In genomic region chr17:44788982-44789747, GRCm38 (mm10) we compare ENCODE assay signal across 10 mouse cellular contexts. TPM values are rescaled to one million over a fixed set of nuclear protein-coding genes. Genes with fewer than 3 reads are reported as not detected.
DNase-seq lines count a peak whose midpoint lies in the region; ATAC-seq lines count a peak whose summit lies in the region.
"Had no signal": no experiment of that assay in that cellular context is flagged by ENCODE, and none has a peak within 500 bp of the region (broad histone marks: within the 10 kb centered on the region; RNA-seq: fewer than 3 reads in every experiment).

No protein-coding gene starts in this region.

- H3K4me3 ChIP-seq in kidney, embryonic 16.5 days (ENCODE audit: low read length), result no peak overlapping the region
- H3K4me3 ChIP-seq: limb, embryonic 13.5 days had no signal

- no peak overlapping the region for H3K4me2 ChIP-seq in kidney, embryonic 16.5 days (replicated peaks; ENCODE audit: low read depth, low read length)
- H3K4me2 ChIP-seq: limb, embryonic 13.5 days had no signal

- 84% methylated on average over 5 of the region's 5 CpGs for WGBS in kidney, embryonic 16.5 days

- no peaks in the 10 kb centered on the region for H3K27me3 ChIP-seq in kidney, embryonic 16.5 days (ENCODE audit: insufficient read depth, low read length)
- H3K27me3 ChIP-seq: limb, embryonic 13.5 days had no signal

- peaks cover 5% of the 10 kb centered on the region; the same call in 1 of the 2 replicates for H3K36me3 ChIP-seq in kidney, embryonic 16.5 days (ENCODE audit: insufficient read depth, low read length)

- no peak overlapping the region for H3K9ac ChIP-seq in kidney, embryonic 16.5 days (replicated peaks; ENCODE audit: low read length)
- H3K9ac ChIP-seq: limb, embryonic 13.5 days had no signal

- no peaks in the 10 kb centered on the region for H3K4me1 ChIP-seq in kidney, embryonic 16.5 days (ENCODE audit: insufficient read depth, low read length)
- H3K4me1 ChIP-seq: limb, embryonic 13.5 days had no signal

- no peak overlapping the region for H3K27ac ChIP-seq in kidney, embryonic 16.5 days (ENCODE audit: low read length)
- H3K27ac ChIP-seq: limb, embryonic 13.5 days had no signal

- peak; percentile 24 for DNase-seq in adrenal gland, postnatal 14 days
- DNase-seq in adrenal gland, adult 18-20 months (ENCODE audit: low spot score in 2 of 2), result no peak
- DNase-seq in kidney, adult 8-10 months, result peak; percentile 33 to 47
- peak; percentile 26 for DNase-seq in A20 (ENCODE audit: low read depth, low spot score)
- no peak for DNase-seq in spleen, postnatal 4 days (ENCODE audit: low spot score in 2 of 2)
- DNase-seq in layer of hippocampus, adult 9-10 months (ENCODE audit: low spot score), result no peak
- DNase-seq: cerebellum, adult 11-12 months had no signal

- ATAC-seq in kidney, embryonic 16.5 days (ENCODE audit: low FRiP score, low TSS enrichment), result no peak
- ATAC-seq in granulocyte monocyte progenitor cell, adult 5-6 weeks (replicated peaks; ENCODE audit: poor library complexity, severe bottlenecking), result peak; percentile 75

- no peaks in the 10 kb centered on the region for H3K9me3 ChIP-seq in kidney, embryonic 16.5 days (ENCODE audit: low read length)
- H3K9me3 ChIP-seq: limb, embryonic 13.5 days had no signal

RNA-seq across cellular contexts. Expression of gene Supt3, which starts 12.2 kb away (rescaled TPM):
- 20.7 and 22.3 TPM in 2 replicates for total RNA-seq in adrenal gland, postnatal 14 days (2021)
- total RNA-seq in adrenal gland, adult 18-20 months (2021), result 10 to 100 TPM; 19.2 to 30.1 TPM
- polyA plus RNA-seq in kidney, embryonic 16.5 days (2015; fragmentation: Nextera tagmentation; extraction: Ambion mirVana), result 20.7 and 23.6 TPM in 2 replicates
- 27.0 and 27.8 TPM in 2 replicates for total RNA-seq in granulocyte monocyte progenitor cell, adult 5-6 weeks (2014; fragmentation: Nextera tagmentation)
- total RNA-seq in granulocyte monocyte progenitor cell, adult 5-6 weeks (2017), result 13.5 and 17.0 TPM in 2 replicates

RNA-seq across cellular contexts. Expression of gene Runx2, which starts 25.4 kb away (rescaled TPM):
- 11.5 and 15.9 TPM in 2 replicates for total RNA-seq in adrenal gland, postnatal 14 days (2021)
- 10 to 100 TPM; 11.6 to 29.5 TPM for total RNA-seq in adrenal gland, adult 18-20 months (2021)
- 1.4 and 1.5 TPM in 2 replicates for polyA plus RNA-seq in kidney, embryonic 16.5 days (2015; fragmentation: Nextera tagmentation; extraction: Ambion mirVana)
- 36.0 and 49.8 TPM in 2 replicates for total RNA-seq in granulocyte monocyte progenitor cell, adult 5-6 weeks (2014; fragmentation: Nextera tagmentation)
- 7.9 and 12.3 TPM in 2 replicates for total RNA-seq in granulocyte monocyte progenitor cell, adult 5-6 weeks (2017)

Comparison
In these comparisons a context has a peak if more than half of its experiments do, and no peak if none do; other contexts are left out.
1. DNase-seq: peak in adrenal gland, postnatal 14 days (single experiment), kidney, adult 8-10 months (2 of 2) and A20 (single experiment); none in adrenal gland, adult 18-20 months (0 of 2), spleen, postnatal 4 days (0 of 2) and layer of hippocampus, adult 9-10 months (single experiment).